Mouse (Mus musculus): ENCODE data around the gene Synpr.
A peak's percentile ranks its signal among the peaks of the same experiment; 100 is the strongest.

- peak; percentile 22; the same call in 1 of the 2 replicates for TF ChIP-seq CTCF (IDR thresholded peaks at IDR 0.05; ENCODE audit: extremely low read depth, insufficient read depth, low read length)
- TF ChIP-seq POLR2A (IDR thresholded peaks at IDR 0.05; ENCODE audit: extremely low read depth, insufficient read depth, low read length) = no peak
These were observed 174.8 kb downstream of the Synpr start for GRCm38 (mm10) chr14:13459333-13459732.

Measured in cortical plate, adult 2 months (tissue).